Mouse (Mus musculus) MEL (cell line): ENCODE data around the gene Tmtc3. TPM values are rescaled to one million over a fixed set of nuclear protein-coding genes. Genes with fewer than 3 reads are reported as not detected.
A peak's percentile ranks its signal among the peaks of the same experiment; 100 is the strongest.
"Not testable (repeated sequence)": the region's sequence is repeated elsewhere in the genome, so short reads cannot be mapped to it uniquely, and the experiment has no call there.

Experiments
- DNase-seq: peaks from one replicate; pipeline ENCODE4 v3.0.0; 2011; ENCODE audit warnings: low read depth, low spot score
- H3K27ac ChIP-seq: 2 replicates; pipeline ENCODE4 v1.5.1; 2012; ENCODE audit warnings: low read depth, mild to moderate bottlenecking, control low read depth, low read length, moderate library complexity; ENCODE audit not compliant: control insufficient read depth
- H3K27me3 ChIP-seq, 2 experiments: fragments of 150-350 bp in 1 of 2; sonication (generic) in 1 of 2; 2 replicates each; pipeline ENCODE4 v1.6.1; 2012; ENCODE audit warnings: low read length in 2 of 2, mild to moderate bottlenecking in 2 of 2, improper control_type of control experiment in 1 of 2, moderate library complexity in 1 of 2; ENCODE audit not compliant: insufficient read depth in 2 of 2, control insufficient read depth in 1 of 2
- H3K36me3 ChIP-seq, 2 experiments: 2 replicates each; pipeline ENCODE4 v1.6.1; 2012 to 2014; ENCODE audit warnings: low read length in 2 of 2, improper control_type of control experiment in 1 of 2, inconsistent platforms in 1 of 2, mild to moderate bottlenecking in 1 of 2; ENCODE audit not compliant: insufficient read depth in 2 of 2, control insufficient read depth in 1 of 2
- H3K4me1 ChIP-seq, 2 experiments: fragments of 150-350 bp in 1 of 2; sonication (generic) in 1 of 2; 2 replicates each; pipeline ENCODE4 v1.6.1; 2012; ENCODE audit warnings: low read length in 2 of 2, improper control_type of control experiment in 1 of 2, mild to moderate bottlenecking in 1 of 2; ENCODE audit not compliant: insufficient read depth in 2 of 2, control insufficient read depth in 1 of 2
- H3K4me3 ChIP-seq, 2 experiments: fragments of 150-350 bp in 1 of 2; sonication (generic) in 1 of 2; 2 replicates each; pipeline ENCODE4 v1.5.1; 2012; ENCODE audit warnings: low read depth in 2 of 2, low read length in 2 of 2, mild to moderate bottlenecking in 2 of 2, moderate library complexity in 2 of 2, control low read depth in 1 of 2, improper control_type of control experiment in 1 of 2; ENCODE audit not compliant: control insufficient read depth in 1 of 2, insufficient read depth in 1 of 2
- H3K79me2 ChIP-seq: 2 replicates; pipeline ENCODE4 v1.6.1; 2012; ENCODE audit warnings: mild to moderate bottlenecking, low read length, moderate library complexity; ENCODE audit not compliant: control insufficient read depth, poor library complexity, insufficient read depth
- H3K9ac ChIP-seq: 2 replicates; pipeline ENCODE4 v1.6.1; 2012; ENCODE audit warnings: low read depth, mild to moderate bottlenecking, control low read depth, low read length, moderate library complexity; ENCODE audit not compliant: control insufficient read depth, poor library complexity, severe bottlenecking
- H3K9me3 ChIP-seq: fragments of 150-350 bp; sonication (generic); replicated peaks from 2 replicates; pipeline ENCODE4 v1.6.1; 2012; ENCODE audit warnings: mild to moderate bottlenecking, low read length, improper control_type of control experiment, moderate library complexity; ENCODE audit not compliant: insufficient read depth
- CHD1 ChIP-seq: IDR thresholded peaks from 2 replicates; pipeline ENCODE4 v1.6.1; 2012; ENCODE audit warnings: low read depth, mild to moderate bottlenecking, inconsistent platforms, low read length, improper control_type of control experiment
- JUND ChIP-seq: IDR thresholded peaks from 2 replicates; pipeline ENCODE4 v1.6.1; 2011; ENCODE audit warnings: low read depth, mild to moderate bottlenecking, improper control_type of control experiment, low read length
- MAX ChIP-seq: IDR thresholded peaks from 2 replicates; pipeline ENCODE4 v1.6.1; 2011; ENCODE audit warnings: low read length, improper control_type of control experiment
- MEF2A ChIP-seq: IDR thresholded peaks from 2 replicates; pipeline ENCODE4 v1.6.1; 2014; ENCODE audit warnings: low read depth, mild to moderate bottlenecking, inconsistent platforms, low read length, improper control_type of control experiment; ENCODE audit not compliant: poor library complexity, insufficient replicate concordance, severe bottlenecking; ENCODE audit errors: extremely low read depth
- POLR2AphosphoS2 ChIP-seq: IDR thresholded peaks from 2 replicates; pipeline ENCODE4 v1.6.1; 2011; ENCODE audit warnings: low read length, improper control_type of control experiment
- USF2 ChIP-seq, 2 experiments: IDR thresholded peaks; 2 replicates each; pipeline ENCODE4 v1.6.1; 2011 to 2012; ENCODE audit warnings: improper control_type of control experiment in 2 of 2, low read length in 2 of 2, borderline replicate concordance in 1 of 2, inconsistent platforms in 1 of 2, low read depth in 1 of 2, mild to moderate bottlenecking in 1 of 2; ENCODE audit not compliant: insufficient read depth in 1 of 2
- polyA plus RNA-seq, 2 experiments: library from polyadenylated mRNA; stranded (reverse) in 1 of 2; unstranded in 1 of 2; fragments of >175 nt in 1 of 2; fragments of >200 nt in 1 of 2; gene quantifications; 2 replicates each; pipeline versions ENCODE4 v1.2.1 to v1.2.4; 2012; ENCODE audit warnings: low replicate concordance in 2 of 2, low read depth in 1 of 2; ENCODE audit not compliant: insufficient read length in 2 of 2, insufficient read depth in 1 of 2, missing spikeins in 1 of 2
- total RNA-seq: library from RNA; depleted of rRNA; stranded (reverse); fragments of 300-350 nt; gene quantifications from 2 replicates; pipeline ENCODE4 v1.2.3, GENCODE M21; 2012; rRNA removed

Gene Tmtc3
- total and polyA plus RNA-seq, 3 experiments, result 7.5 to 8.9 TPM; not detected in 1

DNA sequence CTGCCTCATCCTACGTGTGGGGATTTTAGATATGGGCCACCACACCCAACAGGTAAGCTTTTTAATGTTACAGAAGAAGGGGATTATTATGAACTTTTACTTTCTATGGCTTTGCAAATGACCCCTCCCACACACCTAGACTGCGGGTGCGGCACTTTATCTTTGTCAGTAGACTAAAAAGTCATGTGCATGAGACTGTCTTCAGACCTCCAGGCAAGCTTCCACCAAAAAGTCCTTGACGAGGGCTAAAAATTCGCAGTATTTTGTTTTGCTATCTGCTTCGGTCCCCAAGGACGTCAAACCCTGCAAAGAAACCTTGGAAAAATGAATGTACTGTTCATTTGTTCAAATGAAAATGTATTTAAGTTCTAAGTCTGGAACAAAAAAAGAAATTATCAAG, 71.6 kb downstream of the Tmtc3 start:
- Histone ChIP-seq H3K27me3 (no peaks in the 10 kb centered on the region), H3K4me3 (no peak overlapping the region), H3K79me2 (no peaks in the 10 kb centered on the region), H3K4me1 (no peaks in the 10 kb centered on the region), H3K27ac (no peak overlapping the region), H3K36me3 (no peaks in the 10 kb centered on the region), H3K9me3 (no peaks in the 10 kb centered on the region), H3K9ac (no peak overlapping the region)
- no peak for DNase-seq
- TF ChIP-seq USF2 (IDR thresholded peaks at IDR 0.05; ENCODE audit: borderline replicate concordance in 1 of 2, insufficient read depth in 1 of 2, low read depth in 1 of 2, low read length in 2 of 2) (no peak), MEF2A (no peak), CHD1 (no peak), JUND (no peak), MAX (no peak), POLR2AphosphoS2 (no peak)

DNA sequence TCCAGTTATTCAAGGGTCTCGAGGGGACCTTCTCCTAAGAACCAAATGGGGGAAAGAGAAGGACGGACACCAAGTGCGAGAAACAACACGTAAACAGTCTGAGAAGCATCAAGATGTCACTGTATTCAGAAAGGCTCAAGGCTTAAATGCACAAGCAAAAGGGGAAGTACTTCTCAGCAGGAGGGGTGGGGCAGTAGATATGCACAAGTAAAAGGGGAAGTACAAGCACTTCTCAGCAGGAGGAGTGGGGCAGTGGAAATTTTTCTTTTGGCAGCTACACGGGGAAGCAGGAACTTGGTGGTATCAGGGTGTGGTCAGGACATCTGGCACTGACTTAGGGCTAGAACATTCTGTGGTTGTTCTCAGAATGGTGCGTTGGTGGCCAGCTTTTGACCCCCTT, 84.8 kb downstream of the Tmtc3 start:
- H3K4me3 ChIP-seq, H3K4me1 ChIP-seq, H3K9me3 ChIP-seq, H3K36me3 ChIP-seq, H3K27ac ChIP-seq, H3K27me3 ChIP-seq, H3K79me2 ChIP-seq, H3K9ac ChIP-seq: not testable (repeated sequence)
- peak; percentile 51 for DNase-seq

Other genes starting within 250 kb of the Tmtc3 start
- not detected in 2 replicates for gene Gm4301, start 151.7 kb downstream of the Tmtc3 start, total RNA-seq
- gene Gm4301, start 151.7 kb downstream of the Tmtc3 start, polyA plus RNA-seq, result not detected
- gene Gm4302, start 146.5 kb downstream of the Tmtc3 start, total RNA-seq, result not detected in 2 replicates
- gene Gm4302, start 146.5 kb downstream of the Tmtc3 start, polyA plus RNA-seq, result not detected
- gene Gm4303, start 141.4 kb downstream of the Tmtc3 start, total RNA-seq, result not detected in 2 replicates
- not detected for gene Gm4303, start 141.4 kb downstream of the Tmtc3 start, polyA plus RNA-seq
- gene Gm4305, start 136.3 kb downstream of the Tmtc3 start, total RNA-seq, result not detected in 2 replicates
- gene Gm4305, start 136.3 kb downstream of the Tmtc3 start, polyA plus RNA-seq, result not detected
- not detected in 2 replicates for gene Gm4307, start 126.0 kb downstream of the Tmtc3 start, total RNA-seq
- gene Gm4307, start 126.0 kb downstream of the Tmtc3 start, polyA plus RNA-seq, result not detected
- not detected in 2 replicates for gene Gm4312, start 104.8 kb downstream of the Tmtc3 start, total RNA-seq
- gene Gm4312, start 104.8 kb downstream of the Tmtc3 start, polyA plus RNA-seq, result not detected
- gene Cep290, start 208 bp upstream of the Tmtc3 start, total RNA-seq, result 5.2 and 5.5 TPM in 2 replicates
- 1 to 10 TPM in 1 of 2 experiments, not detected in 1; 3.8 TPM for gene Cep290, start 208 bp upstream of the Tmtc3 start, polyA plus RNA-seq
- gene 4930430F08Rik, start 103.1 kb upstream of the Tmtc3 start, total RNA-seq, result 21.3 and 22.7 TPM in 2 replicates
- 10 to 100 TPM in 1 of 2 experiments, not detected in 1; 10.5 TPM for gene 4930430F08Rik, start 103.1 kb upstream of the Tmtc3 start, polyA plus RNA-seq
- not detected in 2 replicates for gene 1700017N19Rik, start 103.1 kb upstream of the Tmtc3 start, total RNA-seq
- gene 1700017N19Rik, start 103.1 kb upstream of the Tmtc3 start, polyA plus RNA-seq, result not detected